Mouse (Mus musculus): Measurements from ENCODE around the gene Lpcat2.

- TF ChIP-seq CTCF (IDR thresholded peaks at IDR 0.05; ENCODE audit: borderline replicate concordance, control insufficient read depth, extremely low read depth, insufficient read depth, low read length, poor library complexity): no peak
- no peak for TF ChIP-seq POLR2A (IDR thresholded peaks at IDR 0.05; ENCODE audit: control insufficient read depth, extremely low read depth, insufficient read depth, low read length, poor library complexity)
These were observed 41.5 kb downstream of the Lpcat2 start for GRCm38 (mm10) chr8:92896611-92897010.

All from thymus, adult 2 months (tissue).